Mouse (Mus musculus) ES-Bruce4 (cell line): Measurements from ENCODE around the gene Xirp1. TPM values are rescaled to one million over a fixed set of nuclear protein-coding genes. Genes with fewer than 3 reads are reported as not detected.

Source experiments
- H3K27ac ChIP-seq: 2 replicates; pipeline ENCODE4 v1.5.1; 2012; ENCODE audit warnings: low read length, inconsistent platforms; ENCODE audit not compliant: insufficient read depth
- H3K27me3 ChIP-seq: 2 replicates; pipeline ENCODE4 v1.6.1; 2012; ENCODE audit warnings: mild to moderate bottlenecking, low read length, inconsistent platforms; ENCODE audit not compliant: control insufficient read depth, poor library complexity, insufficient read depth, severe bottlenecking
- H3K36me3 ChIP-seq: 2 replicates; pipeline ENCODE4 v1.6.1; 2012; ENCODE audit warnings: inconsistent platforms, mild to moderate bottlenecking, low read length, moderate library complexity; ENCODE audit not compliant: control insufficient read depth, poor library complexity, insufficient read depth, severe bottlenecking
- H3K4me1 ChIP-seq: one replicate; pipeline ENCODE4 v1.8.1; 2011; ENCODE audit warnings: low read length; ENCODE audit not compliant: control insufficient read depth, insufficient read depth
- H3K4me3 ChIP-seq: 2 replicates; pipeline ENCODE4 v1.5.1; 2011; ENCODE audit warnings: low read depth, mild to moderate bottlenecking, low read length
- H3K9ac ChIP-seq: 2 replicates; pipeline ENCODE4 v1.6.1; 2012; ENCODE audit warnings: low read depth, mild to moderate bottlenecking, inconsistent platforms; ENCODE audit not compliant: poor library complexity, severe bottlenecking
- H3K9me3 ChIP-seq: replicated peaks from 2 replicates; pipeline ENCODE4 v1.6.1; 2012; ENCODE audit warnings: mild to moderate bottlenecking, low read length, inconsistent platforms; ENCODE audit not compliant: control insufficient read depth, poor library complexity, insufficient read depth, severe bottlenecking
- CTCF ChIP-seq: IDR thresholded peaks from one replicate; pipeline ENCODE4 v1.8.1; 2011; ENCODE audit warnings: low read depth, low read length
- EP300 ChIP-seq: IDR thresholded peaks from 2 replicates; pipeline ENCODE4 v1.6.1; 2011; ENCODE audit warnings: low read depth, low read length; ENCODE audit not compliant: insufficient read depth
- POLR2A ChIP-seq: IDR thresholded peaks from one replicate; pipeline ENCODE4 v1.8.1; 2011; ENCODE audit warnings: low read length; ENCODE audit not compliant: insufficient read depth
- polyA plus RNA-seq: library from polyadenylated mRNA; stranded (reverse); fragments of >200 nt; gene quantifications from 2 replicates; pipeline ENCODE4 v1.2.4, GENCODE M21; 2011; ENCODE audit warnings: low read depth; ENCODE audit not compliant: missing spikeins, insufficient read depth, insufficient read length

Gene Xirp1
- not detected in 2 replicates for polyA plus RNA-seq

DNA sequence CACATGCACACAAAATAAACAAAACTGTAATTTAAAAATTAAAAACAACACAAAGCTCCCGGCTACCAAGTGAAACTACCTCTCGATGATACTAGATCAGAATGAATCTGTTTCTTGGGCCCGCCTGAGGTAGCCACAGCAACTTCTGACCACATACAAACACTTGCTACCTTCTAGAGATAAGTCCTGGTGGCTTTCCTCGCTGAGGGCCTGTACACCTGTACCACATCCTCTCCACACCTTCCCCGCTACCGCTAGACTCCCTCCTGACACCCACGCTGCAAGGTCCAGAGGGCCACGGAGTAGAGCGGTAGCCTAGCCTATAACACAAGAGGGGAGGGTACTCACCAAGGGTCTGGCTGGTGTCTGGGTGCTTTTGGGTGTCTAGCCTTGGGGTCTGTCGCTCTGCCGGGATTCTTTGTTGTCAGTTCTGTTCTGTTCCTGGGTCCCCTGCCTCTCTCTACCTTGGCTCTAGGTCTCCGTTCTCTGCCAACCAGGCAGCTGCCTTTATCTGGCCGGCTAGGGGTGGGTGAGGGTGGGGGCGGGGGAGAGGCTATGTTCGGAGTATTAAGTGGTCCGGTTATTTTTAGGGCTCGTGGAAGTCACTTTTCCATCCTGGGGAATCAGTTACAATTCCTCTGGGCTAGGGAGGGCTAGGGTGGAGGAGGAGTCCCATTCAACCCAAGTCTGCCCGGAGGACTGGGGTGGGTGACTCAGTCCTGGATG, at the start of gene Xirp1:
Xirp1 (minus strand) TSS at position 513 of the 726 bp plus-strand sequence.
- TF ChIP-seq EP300 (no peak), POLR2A (no peak), CTCF (no peak)
- H3K27ac ChIP-seq = no peak within 1 kb of the TSS
- no peak within 1 kb of the TSS for H3K4me3 ChIP-seq
- no peaks in the 10 kb centered on the region for H3K36me3 ChIP-seq
- H3K4me1 ChIP-seq = no peaks in the 10 kb centered on the region
- no peaks in the 10 kb centered on the region for H3K9me3 ChIP-seq
- H3K27me3 ChIP-seq = no peaks in the 10 kb centered on the region
- no peak within 1 kb of the TSS for H3K9ac ChIP-seq

DNA sequence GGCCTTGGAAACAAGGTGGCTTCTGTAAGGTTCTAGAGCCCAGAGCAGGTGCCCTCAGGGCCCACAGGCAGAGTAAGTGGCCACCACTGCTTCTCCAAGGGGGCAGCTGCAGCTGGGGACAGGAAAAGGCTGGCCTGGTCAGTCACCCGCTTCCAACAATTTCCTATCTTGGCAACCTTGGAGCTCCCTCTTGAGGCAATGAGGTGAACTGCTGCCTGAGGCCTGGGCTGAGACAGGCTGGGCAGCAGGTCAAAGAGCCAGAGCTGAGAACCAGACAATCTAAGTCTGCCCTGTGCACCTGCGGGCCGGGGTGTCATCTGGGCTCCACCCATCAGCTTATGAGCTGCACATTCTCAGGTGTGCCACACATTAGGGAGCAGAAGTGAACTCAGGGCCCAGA, 49.8 kb upstream of the Xirp1 start:
- H3K4me3 ChIP-seq = no peak overlapping the region
- no peaks in the 10 kb centered on the region for H3K27me3 ChIP-seq
- H3K36me3 ChIP-seq = no peaks in the 10 kb centered on the region
- H3K9ac ChIP-seq = no peak overlapping the region
- no peaks in the 10 kb centered on the region for H3K4me1 ChIP-seq
- no peak overlapping the region for H3K27ac ChIP-seq
- H3K9me3 ChIP-seq = no peaks in the 10 kb centered on the region
- no peak for TF ChIP-seq POLR2A
- peak; percentile 89 for TF ChIP-seq CTCF

GRCm38 (mm10) chr9:120071251-120071650, 47.9 kb upstream of the Xirp1 start:
- no peak for TF ChIP-seq EP300
- TF ChIP-seq POLR2A = no peak
- no peak for TF ChIP-seq CTCF
- Histone ChIP-seq H3K9ac (no peak overlapping the region), H3K36me3 (no peaks in the 10 kb centered on the region), H3K27me3 (no peaks in the 10 kb centered on the region), H3K4me3 (no peak overlapping the region), H3K27ac (no peak overlapping the region), H3K9me3 (no peaks in the 10 kb centered on the region), H3K4me1 (no peaks in the 10 kb centered on the region)

DNA sequence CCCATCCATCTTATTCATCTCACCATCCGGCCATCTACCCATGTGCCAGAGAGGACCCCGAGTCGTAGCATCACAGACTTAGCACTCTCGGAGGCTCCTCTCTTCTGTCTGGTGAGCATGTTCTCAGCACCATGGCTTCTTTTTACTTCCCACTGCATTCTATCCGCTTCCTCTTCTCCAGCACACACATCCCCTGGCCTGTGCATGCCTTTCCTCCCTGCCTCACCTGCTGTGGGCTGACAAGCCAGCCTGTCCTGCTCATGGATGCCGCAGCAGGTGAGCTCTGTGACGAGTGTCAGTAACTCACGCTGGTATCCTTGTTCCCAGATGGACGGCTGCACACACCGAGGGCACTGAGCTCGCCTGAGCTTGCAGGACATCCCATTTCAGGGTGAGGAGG, 46.4 kb upstream of the Xirp1 start, which contains the start of gene Cx3cr1:
Cx3cr1 (minus strand) TSS at position 101 of the 400 bp plus-strand sequence.
- Histone ChIP-seq H3K4me1 (no peaks in the 10 kb centered on the region), H3K27me3 (no peaks in the 10 kb centered on the region), H3K9ac (no peak within 1 kb of the TSS), H3K36me3 (no peaks in the 10 kb centered on the region), H3K9me3 (no peaks in the 10 kb centered on the region), H3K4me3 (no peak within 1 kb of the TSS), H3K27ac (no peak within 1 kb of the TSS)
- TF ChIP-seq EP300 = no peak
- TF ChIP-seq POLR2A = no peak
- no peak for TF ChIP-seq CTCF

- H3K4me3 ChIP-seq = no peak overlapping the region
- TF ChIP-seq EP300 (no peak), POLR2A (no peak), CTCF (no peak)
- no peak overlapping the region for H3K27ac ChIP-seq
- H3K36me3 ChIP-seq = no peaks in the 10 kb centered on the region
- H3K4me1 ChIP-seq = no peaks in the 10 kb centered on the region
- no peak overlapping the region for H3K9ac ChIP-seq
- no peaks in the 10 kb centered on the region for H3K9me3 ChIP-seq
- H3K27me3 ChIP-seq = no peaks in the 10 kb centered on the region
Measured at GRCm38 (mm10) chr9:120068047-120068446, 44.6 kb upstream of the Xirp1 start.

- H3K27ac ChIP-seq = no peak overlapping the region
- H3K4me3 ChIP-seq = no peak overlapping the region
- no peak overlapping the region for H3K9ac ChIP-seq
- H3K4me1 ChIP-seq = no peaks in the 10 kb centered on the region
- no peaks in the 10 kb centered on the region for H3K36me3 ChIP-seq
- H3K9me3 ChIP-seq = no peaks in the 10 kb centered on the region
- TF ChIP-seq POLR2A (no peak), EP300 (no peak), CTCF (no peak)
- no peaks in the 10 kb centered on the region for H3K27me3 ChIP-seq
Measured at GRCm38 (mm10) chr9:120067609-120068008, 44.2 kb upstream of the Xirp1 start.
